Mouse (Mus musculus) cerebellum, postnatal 36 days (tissue): ENCODE data around the gene 3110018I06Rik.

Experiments used
- DNase-seq, 2 experiments: peaks; one replicate each; pipeline ENCODE4 v3.0.0; 2021 to 2022; ENCODE audit warnings: mixed read lengths in 2 of 2

The 3110018I06Rik gene

GRCm38 (mm10) chr12:107488371-107488770 is at the start of gene 3110018I06Rik:
3110018I06Rik (plus strand) TSS chr12:107488632.
- no peak for DNase-seq

GRCm38 (mm10) chr12:107444681-107445080 is 43.8 kb upstream of the 3110018I06Rik start:
- DNase-seq: no peak

GRCm38 (mm10) chr12:107457835-107458234 is 30.6 kb upstream of the 3110018I06Rik start:
- DNase-seq: no peak

- DNase-seq: no peak
Observed at GRCm38 (mm10) chr12:107464731-107465130, 23.7 kb upstream of the 3110018I06Rik start.

- no peak for DNase-seq
Observed at GRCm38 (mm10) chr12:107476441-107477291, 11.8 kb upstream of the 3110018I06Rik start.

GRCm38 (mm10) chr12:107479350-107479749 is 9.1 kb upstream of the 3110018I06Rik start:
- DNase-seq: no peak

GRCm38 (mm10) chr12:107483031-107483430 is 5.4 kb upstream of the 3110018I06Rik start:
- DNase-seq: peak; percentile 24 to 33

- no peak for DNase-seq
Observed at GRCm38 (mm10) chr12:107491344-107491743, 2.9 kb downstream of the 3110018I06Rik start.

GRCm38 (mm10) chr12:107496924-107497323 is 8.5 kb downstream of the 3110018I06Rik start:
- DNase-seq: no peak

- no peak for DNase-seq
Observed at GRCm38 (mm10) chr12:107509661-107510237, 21.3 kb downstream of the 3110018I06Rik start.

GRCm38 (mm10) chr12:107511112-107511511 is 22.7 kb downstream of the 3110018I06Rik start:
- DNase-seq: no peak

- DNase-seq: peak; percentile 15 to 16
Observed at GRCm38 (mm10) chr12:107516265-107517217, 28.1 kb downstream of the 3110018I06Rik start.

GRCm38 (mm10) chr12:107520941-107521340 is 32.5 kb downstream of the 3110018I06Rik start:
- no peak for DNase-seq

- DNase-seq: no peak
Observed at GRCm38 (mm10) chr12:107528346-107528880, 40.0 kb downstream of the 3110018I06Rik start.

- no peak for DNase-seq
Observed at GRCm38 (mm10) chr12:107532871-107533270, 44.4 kb downstream of the 3110018I06Rik start.
